Mouse (Mus musculus) lung, adult 2 months (tissue): ENCODE measurements at regions not wholly inside any gene's neighbourhood (a gene's known extent, or its start where the extent isn't known, plus 50 kb on each side); places are given as distances from the start of the nearest gene placed in this dataset.

Experiments
- CTCF ChIP-seq: fragments of 200-500 bp; IDR thresholded peaks from 2 replicates; pipeline ENCODE4 v1.5.1; 2011; ENCODE audit warnings: mild to moderate bottlenecking, low read length, control low read depth; ENCODE audit not compliant: insufficient read depth
- POLR2A ChIP-seq: fragments of 200-500 bp; IDR thresholded peaks from 2 replicates; pipeline ENCODE4 v1.6.1; 2011; ENCODE audit warnings: low read depth, mild to moderate bottlenecking, control low read depth, low read length, borderline replicate concordance; ENCODE audit errors: extremely low read depth

- TF ChIP-seq CTCF (no peak), POLR2A (no peak)
These were observed 203.2 kb downstream of the Barx2 start for GRCm38 (mm10) chr9:31710022-31710421.
